Mouse (Mus musculus) B cell, adult 62 days (primary cell): ENCODE data around the gene Olfr303. TPM values are rescaled to one million over a fixed set of nuclear protein-coding genes. Genes with fewer than 3 reads are reported as not detected.

Experiments
- total RNA-seq: library from RNA; stranded (reverse); gene quantifications from 4 replicates; pipeline ENCODE4 v1.2.4, GENCODE M21; 2023

Gene Olfr303
- total RNA-seq, result not detected in 4 replicates

GRCm38 (mm10) chr7:86397689-86398088 is at the start of gene Olfr303:
Olfr303 (minus strand) TSS chr7:86397789.

GRCm38 (mm10) chr7:86403546-86403945 is 6.0 kb upstream of the Olfr303 start, which contains the start of gene Olfr301:
Olfr301 (plus strand) TSS chr7:86403846.

GRCm38 (mm10) chr7:86386558-86386957 is 11.0 kb downstream of the Olfr303 start, which contains the start of gene Olfr304:
Olfr304 (minus strand) TSS chr7:86386658.

DNA sequence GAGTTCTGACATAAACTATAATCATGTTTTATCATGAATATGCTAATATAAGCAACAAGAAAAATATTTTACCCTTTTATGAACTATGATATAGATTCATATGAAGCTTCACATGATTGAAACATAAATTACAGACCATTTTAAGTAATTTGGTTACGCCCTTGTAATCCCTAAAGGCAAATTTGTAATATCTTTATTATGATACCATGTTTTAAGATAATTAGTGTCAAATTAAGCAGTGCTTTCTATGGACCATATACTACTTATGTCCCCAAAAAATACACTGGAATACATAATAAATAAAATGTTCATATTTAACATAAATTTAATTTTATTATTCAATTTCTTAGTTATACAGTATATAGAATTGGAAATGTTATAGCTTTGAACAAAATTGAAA is 30.8 kb downstream of the Olfr303 start, which contains the start of gene Olfr305:
Gene Olfr305, minus strand, starts transcription at position 101 of the 400 bp plus-strand sequence.

Other genes starting within 250 kb of the Olfr303 start
- not detected in 4 replicates for gene Vmn2r75, start 226.0 kb downstream of the Olfr303 start, total RNA-seq
- not detected in 4 replicates for gene Vmn2r76, start 151.5 kb downstream of the Olfr303 start, total RNA-seq
- gene Olfr310, start 120.6 kb downstream of the Olfr303 start, total RNA-seq, result not detected in 4 replicates
- gene Olfr309, start 84.1 kb downstream of the Olfr303 start, total RNA-seq, result not detected in 4 replicates
- not detected in 4 replicates for gene Olfr308, start 72.2 kb downstream of the Olfr303 start, total RNA-seq
- not detected in 4 replicates for gene Olfr307, start 60.2 kb downstream of the Olfr303 start, total RNA-seq
- not detected in 4 replicates for gene Olfr305, start 30.9 kb downstream of the Olfr303 start, total RNA-seq
- not detected in 4 replicates for gene Olfr304, start 11.1 kb downstream of the Olfr303 start, total RNA-seq
- not detected in 4 replicates for gene Olfr301, start 6.1 kb upstream of the Olfr303 start, total RNA-seq
- gene Olfr299, start 62.1 kb upstream of the Olfr303 start, total RNA-seq, result not detected in 4 replicates
- not detected in 4 replicates for gene Olfr298, start 94.7 kb upstream of the Olfr303 start, total RNA-seq
- gene Olfr297, start 122.2 kb upstream of the Olfr303 start, total RNA-seq, result not detected in 4 replicates
- not detected in 4 replicates for gene Olfr295, start 186.1 kb upstream of the Olfr303 start, total RNA-seq
- gene Olfr294, start 218.9 kb upstream of the Olfr303 start, total RNA-seq, result not detected in 4 replicates